Mouse (Mus musculus) ES-E14 (cell line): Measurements from ENCODE around the gene Slc35d2. TPM values are rescaled to one million over a fixed set of nuclear protein-coding genes. Genes with fewer than 3 reads are reported as not detected.

Source experiments
- DNase-seq: peaks from one replicate; pipeline ENCODE4 v3.0.0-alpha.2; 2013; ENCODE audit warnings: low read depth, low spot score
- H3K27ac ChIP-seq: 2 replicates; pipeline ENCODE4 v1.5.1; 2012; ENCODE audit warnings: low read depth, mild to moderate bottlenecking, low read length, moderate library complexity, mixed read lengths; ENCODE audit not compliant: poor library complexity, insufficient read depth, severe bottlenecking
- H3K36me3 ChIP-seq: 2 replicates; pipeline ENCODE4 v1.6.1; 2012; ENCODE audit warnings: mild to moderate bottlenecking, low read length, moderate library complexity, mixed read lengths; ENCODE audit not compliant: control insufficient read depth, poor library complexity, insufficient read depth, severe bottlenecking
- H3K4me1 ChIP-seq, 2 experiments: fragments of 150-350 bp in 1 of 2; sonication (generic) in 1 of 2; 2 replicates each; pipeline ENCODE4 v1.6.1; 2012; ENCODE audit warnings: low read length in 2 of 2, mild to moderate bottlenecking in 1 of 2, mixed read lengths in 1 of 2; ENCODE audit not compliant: control insufficient read depth in 2 of 2, insufficient read depth in 2 of 2, poor library complexity in 1 of 2
- H3K4me3 ChIP-seq, 2 experiments: fragments of 150-350 bp in 1 of 2; sonication (generic) in 1 of 2; 2 replicates each; pipeline ENCODE4 v1.5.1; 2012; ENCODE audit warnings: low read length in 2 of 2, low read depth in 1 of 2, mild to moderate bottlenecking in 1 of 2, mixed read lengths in 1 of 2; ENCODE audit not compliant: insufficient read depth in 1 of 2, poor library complexity in 1 of 2, severe bottlenecking in 1 of 2
- H3K9ac ChIP-seq: 2 replicates; pipeline ENCODE4 v1.6.1; 2012; ENCODE audit warnings: low read depth, mild to moderate bottlenecking, low read length, mixed read lengths; ENCODE audit not compliant: poor library complexity, insufficient read depth, severe bottlenecking
- H3K9me3 ChIP-seq: fragments of 150-350 bp; sonication (generic); 2 replicates; pipeline ENCODE4 v1.6.1; 2012; ENCODE audit warnings: low read depth, mild to moderate bottlenecking, low read length; ENCODE audit not compliant: control insufficient read depth, insufficient read depth
- CHD2 ChIP-seq: IDR thresholded peaks from 2 replicates; pipeline ENCODE4 v1.6.1; 2014; ENCODE audit warnings: mild to moderate bottlenecking, low read depth, low read length, inconsistent platforms
- HCFC1 ChIP-seq: IDR thresholded peaks from 2 replicates; pipeline ENCODE4 v1.6.1; 2012; ENCODE audit warnings: low read length, inconsistent platforms, borderline replicate concordance; ENCODE audit not compliant: insufficient read depth
- MAFK ChIP-seq: IDR thresholded peaks from 2 replicates; pipeline ENCODE4 v1.6.1; 2014; ENCODE audit warnings: mild to moderate bottlenecking, low read depth, low read length, inconsistent platforms; ENCODE audit not compliant: insufficient read depth
- ZC3H11A ChIP-seq: IDR thresholded peaks from 2 replicates; pipeline ENCODE4 v1.6.1; 2012; ENCODE audit warnings: low read depth, mild to moderate bottlenecking, inconsistent platforms, low read length, borderline replicate concordance
- ZNF384 ChIP-seq: IDR thresholded peaks from 2 replicates; pipeline ENCODE4 v1.6.1; 2012; ENCODE audit warnings: low read depth, low read length, inconsistent platforms
- in situ Hi-C, 2 experiments: fragments of 600-800 bp; cut with MboI; formaldehyde crosslinking; loops; one replicate each; pipeline ENCODE4 v1.15.1; 2025; ENCODE audit warnings: low sequenced_read_pairs in 2 of 2, inconsistent platforms in 1 of 2; ENCODE audit not compliant: unreplicated experiment in 2 of 2
- total RNA-seq: library from RNA; depleted of rRNA; stranded (reverse); fragments of 300-350 nt; gene quantifications from 2 replicates; pipeline ENCODE4 v1.2.3, GENCODE M21; 2012

The Slc35d2 gene
- total RNA-seq, 1 experiment = 7.1 TPM

- no peak overlapping the region for H3K9ac ChIP-seq
- DNase-seq = no peak
- no peaks in the 10 kb centered on the region for H3K9me3 ChIP-seq
- no peaks in the 10 kb centered on the region for H3K36me3 ChIP-seq
- no peak overlapping the region for H3K4me3 ChIP-seq
- no peak for TF ChIP-seq MAFK
- TF ChIP-seq HCFC1 = no peak
- TF ChIP-seq ZC3H11A = no peak
- no peak for TF ChIP-seq CHD2
- no peak for TF ChIP-seq ZNF384
- H3K4me1 ChIP-seq = peaks cover 1 to 4% of the 10 kb centered on the region in 2 experiments; a peak in 1 of 4 replicates
- no peak overlapping the region for H3K27ac ChIP-seq
- in situ Hi-C loops = no loop called here
These were observed 20.8 kb downstream of the Slc35d2 start for GRCm38 (mm10) chr13:64108381-64108850.

- Histone ChIP-seq H3K9me3 (no peaks in the 10 kb centered on the region), H3K36me3 (no peaks in the 10 kb centered on the region), H3K27ac (no peak overlapping the region), H3K4me1 (peaks cover 1 to 4% of the 10 kb centered on the region in 2 experiments; a peak in 1 of 4 replicates), H3K9ac (no peak overlapping the region), H3K4me3 (no peak overlapping the region)
- DNase-seq = no peak
- in situ Hi-C loops = no loop called here
- no peak for TF ChIP-seq CHD2
- TF ChIP-seq ZNF384 = 0 out of 2 replicates have a peak, but pooled peaks have one; percentile 42
These were observed 21.6 kb downstream of the Slc35d2 start for GRCm38 (mm10) chr13:64107535-64107934.

GRCm38 (mm10) chr13:64107105-64107504, 22.1 kb downstream of the Slc35d2 start:
- Histone ChIP-seq H3K4me1 (peaks cover 1 to 4% of the 10 kb centered on the region in 2 experiments; a peak in 1 of 4 replicates), H3K4me3 (no peak overlapping the region), H3K9me3 (no peaks in the 10 kb centered on the region), H3K9ac (no peak overlapping the region), H3K27ac (no peak overlapping the region), H3K36me3 (no peaks in the 10 kb centered on the region)
- DNase-seq = no peak
- in situ Hi-C loops = no loop called here
- TF ChIP-seq ZC3H11A (no peak), CHD2 (no peak), ZNF384 (no peak), MAFK (no peak)

GRCm38 (mm10) chr13:64105690-64106089, 23.5 kb downstream of the Slc35d2 start:
- in situ Hi-C loops = no loop called here
- H3K27ac ChIP-seq = no peak overlapping the region

GRCm38 (mm10) chr13:64100186-64100585, 29.0 kb downstream of the Slc35d2 start:
- no peaks in the 10 kb centered on the region for H3K4me1 ChIP-seq
- no peak overlapping the region for H3K9ac ChIP-seq
- in situ Hi-C loops = no loop called here
- DNase-seq = no peak
- no peaks in the 10 kb centered on the region for H3K36me3 ChIP-seq
- H3K9me3 ChIP-seq = no peaks in the 10 kb centered on the region
- H3K27ac ChIP-seq = no peak overlapping the region
- no peak overlapping the region for H3K4me3 ChIP-seq
- no peak for TF ChIP-seq ZNF384
- TF ChIP-seq ZC3H11A = 0 out of 2 replicates have a peak, but pooled peaks have one; percentile 11

More at GRCm38 (mm10) chr13:64105690-64106089, 23.5 kb downstream of the Slc35d2 start:
- Histone ChIP-seq H3K4me1 (peaks cover 1 to 4% of the 10 kb centered on the region in 2 experiments; a peak in 1 of 4 replicates), H3K9ac (no peak overlapping the region), H3K4me3 (no peak overlapping the region), H3K36me3 (no peaks in the 10 kb centered on the region), H3K9me3 (no peaks in the 10 kb centered on the region)
- TF ChIP-seq ZNF384 (no peak), HCFC1 (no peak), ZC3H11A (no peak), CHD2 (no peak), MAFK (no peak)
- no peak for DNase-seq
